In genomic region chr16:84955204-84955839, GRCm38 (mm10) we compare ENCODE assay signal across 8 mouse cellular contexts.
DNase-seq lines count a peak whose midpoint lies in the region; ATAC-seq lines count a peak whose summit lies in the region.

No protein-coding gene starts in this region.

- no peaks in the 10 kb centered on the region for H3K9me3 ChIP-seq in intestine, embryonic 14.5 days (ENCODE audit: control insufficient read depth, low read length)
- H3K9me3 ChIP-seq in midbrain, embryonic 10.5 days (replicated peaks) = no peaks in the 10 kb centered on the region

- DNase-seq in adipocyte (ENCODE audit: low spot score) = peak; percentile 90
- peak; percentile 95 for DNase-seq in embryo, embryonic 10.5 days (ENCODE audit: low spot score)
- DNase-seq in gastrocnemius, postnatal 36 days = peak; percentile 81 to 82
- DNase-seq in intestine, embryonic 14.5 days (ENCODE audit: low spot score) = peak; percentile 91
- peak; percentile 84 to 90 for DNase-seq in left cerebral cortex, postnatal 10 days (ENCODE audit: extremely low spot score in 1 of 2, low spot score in 2 of 2)
- peak; percentile 84 for DNase-seq in midbrain, embryonic 10.5 days (ENCODE audit: low spot score)
- DNase-seq in right cerebral cortex, postnatal 36 days (ENCODE audit: low spot score in 2 of 2) = peak; percentile 81 to 87
- DNase-seq in urinary bladder, postnatal 4 days (ENCODE audit: low spot score in 2 of 2) = peak; percentile 74 to 89

- intact Hi-C loops in gastrocnemius, postnatal 36 days (cut with DNase I) = loop anchor here (5.0 kb wide), 1 partner anchor 722 kb away; no protein-coding TSS in a partner anchor
- intact Hi-C loops in left cerebral cortex, postnatal 10 days (cut with DNase I) = loop anchor here (2.0 to 5.0 kb wide), 2 partner anchors 217 to 722 kb away; partner anchors contain the start of gene App

- no peak overlapping the region for H3K9ac ChIP-seq in intestine, embryonic 14.5 days (ENCODE audit: low read length)

- peak overlapping the region; percentile 25; the same call in 1 of the 2 replicates for H3K4me2 ChIP-seq in intestine, embryonic 14.5 days (ENCODE audit: low read length)

- H3K27me3 ChIP-seq in intestine, embryonic 14.5 days (replicated peaks; ENCODE audit: control insufficient read depth, insufficient read depth, low read length) = no peaks in the 10 kb centered on the region
- H3K27me3 ChIP-seq in midbrain, embryonic 10.5 days (ENCODE audit: low read depth, poor library complexity, severe bottlenecking) = no peaks in the 10 kb centered on the region

- H3K4me3 ChIP-seq in intestine, embryonic 14.5 days (ENCODE audit: low read depth, low read length) = no peak overlapping the region
- H3K4me3 ChIP-seq in midbrain, embryonic 10.5 days = no peak overlapping the region

- 33% methylated on average over 26 of the region's 26 CpGs for WGBS in intestine, embryonic 14.5 days
- 34% methylated on average over 26 of the region's 26 CpGs for whole genome bisulfite sequencing in midbrain, embryonic 10.5 days

- H3K36me3 ChIP-seq in intestine, embryonic 14.5 days (ENCODE audit: control insufficient read depth, insufficient read depth, low read length) = peaks cover 24% of the 10 kb centered on the region
- H3K36me3 ChIP-seq in midbrain, embryonic 10.5 days = peaks cover 35% of the 10 kb centered on the region

- no peak overlapping the region for H3K27ac ChIP-seq in intestine, embryonic 14.5 days (ENCODE audit: low read depth)
- H3K27ac ChIP-seq in midbrain, embryonic 10.5 days (replicated peaks) = no peak overlapping the region

- peak; percentile 87 for ATAC-seq in intestine, embryonic 14.5 days (replicated peaks; ENCODE audit: low FRiP score, low TSS enrichment, low read depth)

- no peaks in the 10 kb centered on the region for H3K4me1 ChIP-seq in intestine, embryonic 14.5 days (replicated peaks; ENCODE audit: control insufficient read depth, insufficient read depth, low read length)
- peaks cover 24% of the 10 kb centered on the region for H3K4me1 ChIP-seq in midbrain, embryonic 10.5 days
